Mouse (Mus musculus) heart, embryonic 15.5 days (tissue): ENCODE results near the gene Iqgap2. TPM values are rescaled to one million over a fixed set of nuclear protein-coding genes. Genes with fewer than 3 reads are reported as not detected.

Experiments used
- ATAC-seq: fragments of 200-750 bp; cut with Nextera tagmentation; replicated peaks from 2 replicates; pipeline ENCODE4 v1.8.0; 2017; ENCODE audit warnings: low read depth, moderate TSS enrichment; ENCODE audit not compliant: insufficient number of reproducible peaks, insufficient read depth, low FRiP score
- H3K27ac ChIP-seq: fragments of 300-500 bp; sonication (generic); 2 replicates; pipeline ENCODE4 v1.5.1; 2015; ENCODE audit warnings: mild to moderate bottlenecking, inconsistent platforms
- H3K27me3 ChIP-seq: fragments of 300-500 bp; sonication (generic); 2 replicates; pipeline ENCODE4 v1.6.1; 2015; ENCODE audit warnings: inconsistent platforms
- H3K36me3 ChIP-seq: fragments of 300-500 bp; sonication (generic); 2 replicates; pipeline ENCODE4 v1.6.1; 2015; ENCODE audit warnings: mild to moderate bottlenecking, inconsistent platforms
- H3K4me1 ChIP-seq: fragments of 300-500 bp; sonication (generic); replicated peaks from 2 replicates; pipeline ENCODE4 v1.6.1; 2015; ENCODE audit warnings: inconsistent platforms
- H3K4me2 ChIP-seq: fragments of 300-500 bp; sonication (generic); 2 replicates; pipeline ENCODE4 v1.6.1; 2015; ENCODE audit warnings: inconsistent platforms, mild to moderate bottlenecking, moderate library complexity
- H3K4me3 ChIP-seq: fragments of 300-500 bp; sonication (generic); 2 replicates; pipeline ENCODE4 v1.5.1; 2015; ENCODE audit warnings: mild to moderate bottlenecking, inconsistent platforms
- H3K9ac ChIP-seq: fragments of 300-500 bp; sonication (generic); 2 replicates; pipeline ENCODE4 v1.6.1; 2015; ENCODE audit warnings: mild to moderate bottlenecking, inconsistent platforms
- H3K9me3 ChIP-seq: fragments of 300-500 bp; sonication (generic); replicated peaks from 2 replicates; pipeline ENCODE4 v1.6.1; 2016; ENCODE audit warnings: inconsistent platforms
- WGBS: fragments of 180-500 bp; shearing (Covaris S2); methylation state at CpG from one replicate; pipeline ENCODE4 v1.1.7; 2015; ENCODE audit warnings: mixed read lengths; 5-methylcytosine and 5-hydroxymethylcytosine counted together
- polyA plus RNA-seq: library from polyadenylated mRNA; unstranded; fragments of >200 nt; fragmentation: Nextera tagmentation; extraction: Ambion mirVana; gene quantifications from 2 replicates; pipeline ENCODE4 v1.2.1, GENCODE M21; 2015

The Iqgap2 gene
- polyA plus RNA-seq, 1 experiment from 2014 or later, result 2.4 TPM

GRCm38 (mm10) chr13:95611752-95612151, 280.0 kb downstream of the Iqgap2 start:
- Histone ChIP-seq H3K9ac (no peak overlapping the region), H3K36me3 (no peaks in the 10 kb centered on the region; the same call in none of the 2 replicates), H3K4me1 (peaks cover 62% of the 10 kb centered on the region), H3K4me2 (no peak overlapping the region), H3K27me3 (no peaks in the 10 kb centered on the region), H3K9me3 (no peaks in the 10 kb centered on the region), H3K27ac (peak overlapping the region; percentile 76), H3K4me3 (no peak overlapping the region)
- WGBS, result 76% methylated on average over 4 of the region's 4 CpGs
- ATAC-seq, result no peak

GRCm38 (mm10) chr13:95610786-95611562, 280.7 kb downstream of the Iqgap2 start:
- peak overlapping the region; percentile 35 for H3K4me2 ChIP-seq
- WGBS, result 38% methylated on average over 16 of the region's 16 CpGs
- no peaks in the 10 kb centered on the region for H3K9me3 ChIP-seq
- no peak overlapping the region for H3K4me3 ChIP-seq
- H3K9ac ChIP-seq, result 0 out of 2 replicates have a peak overlapping the region, but pooled peaks have one; percentile 2
- ATAC-seq, result peak; percentile 77
- no peaks in the 10 kb centered on the region for H3K27me3 ChIP-seq
- H3K4me1 ChIP-seq, result peaks cover 61% of the 10 kb centered on the region
- peak overlapping the region; percentile 76 for H3K27ac ChIP-seq
- no peaks in the 10 kb centered on the region; the same call in none of the 2 replicates for H3K36me3 ChIP-seq

DNA sequence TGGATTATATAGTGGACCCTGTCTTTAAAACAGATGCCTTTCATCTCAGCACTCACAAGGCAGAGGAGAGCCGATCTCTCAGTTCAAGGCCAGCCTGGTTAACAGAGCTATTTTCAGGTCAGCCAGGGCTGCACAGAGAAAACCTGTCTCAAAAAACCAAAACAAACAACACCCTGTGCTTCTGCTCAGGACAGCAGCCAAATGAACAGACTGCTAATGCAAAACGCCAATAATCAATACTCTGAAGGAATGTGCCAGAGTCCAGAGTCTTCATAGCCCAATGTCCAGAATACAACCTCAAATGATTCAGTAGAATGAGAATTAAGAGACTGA, 282.7 kb downstream of the Iqgap2 start:
- Histone ChIP-seq H3K27ac (no peak overlapping the region), H3K9ac (no peak overlapping the region), H3K4me2 (no peak overlapping the region), H3K9me3 (no peaks in the 10 kb centered on the region), H3K4me1 (peaks cover 53% of the 10 kb centered on the region), H3K36me3 (peaks cover 7% of the 10 kb centered on the region), H3K4me3 (no peak overlapping the region), H3K27me3 (no peaks in the 10 kb centered on the region)
- no peak for ATAC-seq
- 84% methylated on average over 2 of the region's 2 CpGs for WGBS

DNA sequence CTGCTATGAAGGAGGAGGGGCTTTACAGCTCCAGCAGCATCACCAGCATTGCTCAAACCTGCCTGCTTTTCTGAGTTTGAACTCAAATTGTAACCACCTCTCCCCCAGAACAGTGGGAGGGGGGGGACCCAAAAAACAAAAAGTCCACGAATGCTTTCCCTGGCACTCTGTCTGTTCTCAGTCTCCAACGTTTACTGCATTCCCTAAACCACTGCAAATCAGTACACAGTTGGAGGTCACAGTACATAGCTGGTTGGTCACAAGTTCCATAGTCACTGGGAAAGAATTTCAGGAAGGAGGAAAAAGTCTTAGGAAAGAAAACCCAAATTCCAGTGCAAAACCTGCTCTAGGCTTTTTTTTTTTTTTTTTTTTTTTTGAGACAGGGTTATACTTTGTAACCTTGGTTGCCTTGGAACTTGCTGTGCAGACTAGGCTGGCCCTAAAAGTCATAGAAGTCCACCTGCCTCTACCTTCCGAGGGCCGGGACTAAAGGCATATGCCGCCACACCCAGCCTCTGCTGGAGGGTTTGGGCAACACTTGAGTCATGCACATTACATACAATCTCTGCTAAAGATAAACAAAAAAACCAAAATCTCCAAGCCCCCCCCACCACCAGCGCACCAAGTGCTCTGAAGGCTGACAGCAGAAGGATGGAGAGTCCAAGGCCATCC, 283.2 kb downstream of the Iqgap2 start:
- Histone ChIP-seq H3K4me3 (no peak overlapping the region), H3K27ac (no peak overlapping the region), H3K9ac (no peak overlapping the region), H3K4me1 (peaks cover 52% of the 10 kb centered on the region), H3K4me2 (no peak overlapping the region), H3K9me3 (no peaks in the 10 kb centered on the region), H3K27me3 (no peaks in the 10 kb centered on the region), H3K36me3 (peaks cover 12% of the 10 kb centered on the region)
- ATAC-seq, result no peak
- WGBS, result 71% methylated on average over 6 of the region's 6 CpGs

DNA sequence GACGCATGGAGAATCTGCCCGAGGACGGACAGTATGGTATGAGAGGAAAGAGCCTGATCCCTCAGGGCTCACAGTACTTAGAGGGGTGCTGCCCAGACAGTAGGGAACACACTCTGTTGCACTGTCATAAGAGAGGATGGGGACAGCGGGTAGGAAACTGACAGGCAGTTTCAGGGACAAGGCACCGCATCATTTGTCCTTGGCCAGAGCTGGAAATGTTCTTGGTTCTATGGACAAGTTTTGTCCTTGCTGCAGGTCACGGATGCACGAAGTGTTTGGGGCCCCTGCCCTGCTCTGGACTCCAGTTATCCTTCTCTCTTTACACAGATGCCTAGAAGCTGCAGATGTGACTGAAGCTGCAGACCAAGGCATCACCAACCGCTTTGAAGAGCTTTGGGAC, 284.7 kb downstream of the Iqgap2 start:
- Histone ChIP-seq H3K4me1 (peaks cover 46% of the 10 kb centered on the region), H3K4me2 (no peak overlapping the region), H3K9ac (no peak overlapping the region), H3K27ac (no peak overlapping the region), H3K27me3 (no peaks in the 10 kb centered on the region), H3K36me3 (peaks cover 25% of the 10 kb centered on the region), H3K9me3 (no peaks in the 10 kb centered on the region), H3K4me3 (no peak overlapping the region)
- no peak for ATAC-seq
- WGBS, result 81% methylated on average over 8 of the region's 8 CpGs

DNA sequence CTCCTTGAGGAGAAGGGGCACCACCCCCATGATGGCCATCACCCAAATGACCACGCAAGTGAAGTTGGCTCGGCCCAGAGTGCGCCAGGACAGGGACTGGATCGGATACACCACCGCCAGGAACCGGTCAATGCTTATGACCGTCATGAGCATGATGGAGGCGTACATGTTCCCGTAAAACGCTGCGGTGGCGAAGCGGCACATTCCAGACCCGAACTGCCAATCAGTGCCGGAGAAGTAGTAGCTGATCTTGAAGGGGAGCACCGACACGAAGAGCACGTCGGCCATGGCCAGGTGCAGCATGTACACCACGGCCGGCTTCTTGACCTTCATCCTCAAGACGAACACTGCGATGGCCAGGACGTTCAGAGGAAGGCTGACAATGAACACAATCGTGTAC, 287.4 kb downstream of the Iqgap2 start:
- Histone ChIP-seq H3K27ac (no peak overlapping the region), H3K27me3 (no peaks in the 10 kb centered on the region), H3K4me3 (no peak overlapping the region), H3K4me2 (no peak overlapping the region), H3K9ac (no peak overlapping the region), H3K4me1 (peaks cover 29% of the 10 kb centered on the region), H3K9me3 (no peaks in the 10 kb centered on the region), H3K36me3 (peaks cover 25% of the 10 kb centered on the region)
- no peak for ATAC-seq
- 97% methylated on average over 25 of the region's 25 CpGs for WGBS

- Histone ChIP-seq H3K36me3 (peaks cover 25% of the 10 kb centered on the region), H3K9me3 (no peaks in the 10 kb centered on the region), H3K4me3 (no peak overlapping the region), H3K27ac (no peak overlapping the region), H3K4me2 (no peak overlapping the region), H3K9ac (no peak overlapping the region), H3K27me3 (no peaks in the 10 kb centered on the region), H3K4me1 (peaks cover 8% of the 10 kb centered on the region)
- ATAC-seq, result no peak
- WGBS, result 71% methylated on average over 3 of the region's 3 CpGs
Measured at GRCm38 (mm10) chr13:95599833-95600359, 291.8 kb downstream of the Iqgap2 start.

DNA sequence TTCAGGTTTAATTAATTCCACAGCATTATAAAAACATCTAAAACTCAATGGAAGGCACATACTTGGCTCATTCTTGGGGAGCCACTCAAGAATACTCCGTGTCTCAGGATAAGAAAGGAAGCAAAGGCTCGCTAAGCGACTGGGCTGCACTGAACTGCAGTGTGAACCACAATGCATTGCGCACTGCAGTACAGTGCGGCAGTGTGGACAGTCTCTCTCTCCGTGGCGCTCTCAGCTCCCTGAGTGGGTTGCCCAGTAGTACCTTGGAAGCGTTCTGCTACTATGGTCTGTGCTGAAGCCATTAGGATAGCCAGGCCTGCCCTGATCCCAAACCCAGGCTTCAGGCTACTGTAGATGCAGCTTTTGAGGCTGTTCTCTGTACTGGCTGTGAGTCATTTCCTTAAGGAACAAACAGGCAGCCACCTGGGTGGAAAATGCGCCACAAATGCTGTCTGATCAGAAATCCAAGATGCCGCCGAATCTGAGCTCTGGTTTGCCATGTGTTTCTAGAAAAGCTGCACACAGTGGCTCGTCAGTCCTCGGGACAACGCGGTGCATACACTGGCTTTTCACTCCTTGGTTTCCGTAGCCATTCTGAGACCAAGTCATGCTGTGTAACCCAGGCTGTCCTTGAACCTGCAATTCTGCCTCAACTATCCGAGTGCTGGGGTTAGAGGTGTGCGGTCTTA, 293.3 kb downstream of the Iqgap2 start:
- Histone ChIP-seq H3K27ac (no peak overlapping the region), H3K4me1 (peaks cover 11% of the 10 kb centered on the region), H3K4me2 (no peak overlapping the region), H3K36me3 (peaks cover 11% of the 10 kb centered on the region), H3K9me3 (no peaks in the 10 kb centered on the region), H3K4me3 (no peak overlapping the region), H3K27me3 (no peaks in the 10 kb centered on the region), H3K9ac (no peak overlapping the region)
- no peak for ATAC-seq
- WGBS, result 76% methylated on average over 18 of the region's 18 CpGs

DNA sequence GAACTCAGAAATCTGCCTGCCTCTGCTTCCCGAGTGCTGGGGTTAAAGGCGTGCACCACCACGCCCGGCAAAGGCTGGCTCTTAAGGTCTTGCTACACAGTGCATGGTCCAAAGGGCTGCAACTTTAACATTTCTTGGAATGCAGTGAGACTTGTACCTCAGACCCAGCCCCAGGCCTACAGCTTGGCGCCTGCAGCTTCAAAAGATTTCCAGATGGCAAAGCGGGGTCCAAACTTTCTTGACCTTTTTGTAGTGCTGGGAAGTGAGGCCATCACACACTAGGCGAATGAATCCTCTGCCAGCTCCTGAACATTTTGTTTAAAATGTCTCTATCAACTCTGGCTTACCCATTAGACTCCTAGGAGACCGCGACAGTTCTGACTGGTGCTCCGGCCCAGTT, 294.1 kb downstream of the Iqgap2 start:
- peaks cover 15% of the 10 kb centered on the region for H3K4me1 ChIP-seq
- ATAC-seq, result no peak
- no peaks in the 10 kb centered on the region for H3K27me3 ChIP-seq
- H3K9me3 ChIP-seq, result no peaks in the 10 kb centered on the region
- no peak overlapping the region for H3K4me2 ChIP-seq
- no peak overlapping the region for H3K9ac ChIP-seq
- peaks cover 3% of the 10 kb centered on the region for H3K36me3 ChIP-seq
- WGBS, result 90% methylated on average over 10 of the region's 10 CpGs
- no peak overlapping the region for H3K27ac ChIP-seq
- H3K4me3 ChIP-seq, result no peak overlapping the region

- no peak overlapping the region for H3K27ac ChIP-seq
- WGBS, result 89% methylated on average over 7 of the region's 7 CpGs
- no peaks in the 10 kb centered on the region for H3K9me3 ChIP-seq
- H3K4me3 ChIP-seq, result no peak overlapping the region
- no peak overlapping the region for H3K4me2 ChIP-seq
- H3K4me1 ChIP-seq, result peaks cover 15% of the 10 kb centered on the region
- no peaks in the 10 kb centered on the region for H3K36me3 ChIP-seq
- H3K9ac ChIP-seq, result no peak overlapping the region
- no peaks in the 10 kb centered on the region for H3K27me3 ChIP-seq
- no peak for ATAC-seq
Measured at GRCm38 (mm10) chr13:95596689-95597088, 295.0 kb downstream of the Iqgap2 start.

GRCm38 (mm10) chr13:95595921-95596320, 295.8 kb downstream of the Iqgap2 start:
- Histone ChIP-seq H3K27me3 (no peaks in the 10 kb centered on the region), H3K36me3 (no peaks in the 10 kb centered on the region), H3K9me3 (no peaks in the 10 kb centered on the region), H3K27ac (no peak overlapping the region), H3K4me3 (no peak overlapping the region), H3K4me1 (peaks cover 15% of the 10 kb centered on the region), H3K4me2 (no peak overlapping the region), H3K9ac (no peak overlapping the region)
- no peak for ATAC-seq
- WGBS, result 57% methylated on average over 5 of the region's 5 CpGs
